Mouse (Mus musculus) ovary, postnatal 36 days (tissue): ENCODE measurements around the gene Arpc3.
"Not testable (repeated sequence)": the region's sequence is repeated elsewhere in the genome, so short reads cannot be mapped to it uniquely, and the experiment has no call there.

ENCODE experiments used
- DNase-seq: peaks from one replicate; pipeline ENCODE4 v3.0.0; 2022; ENCODE audit warnings: low spot score, mixed read lengths

Gene Arpc3

DNA sequence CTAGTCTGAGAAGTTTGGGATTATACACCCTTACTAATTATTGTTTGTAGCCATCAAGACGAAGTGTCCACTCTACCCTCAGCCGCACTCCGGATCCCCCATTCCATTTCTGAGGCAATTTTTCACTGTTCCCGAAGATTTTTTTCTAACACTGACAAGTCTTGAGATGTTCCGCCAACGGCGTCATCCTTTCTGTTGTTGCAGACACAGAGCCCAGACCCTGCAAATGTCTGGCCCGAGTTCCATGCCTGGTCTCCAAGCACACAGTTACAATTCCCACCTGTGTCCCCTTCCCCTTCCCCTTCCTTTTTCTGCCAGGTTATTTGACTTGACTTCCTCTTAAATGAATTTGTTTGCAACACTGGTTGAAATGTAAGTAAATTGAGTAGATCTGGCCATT lies 8.2 kb downstream of the Arpc3 start:
- DNase-seq, result no peak

- no peak for DNase-seq
These were observed 9.1 kb downstream of the Arpc3 start for GRCm38 (mm10) chr5:122400628-122401302.

DNA sequence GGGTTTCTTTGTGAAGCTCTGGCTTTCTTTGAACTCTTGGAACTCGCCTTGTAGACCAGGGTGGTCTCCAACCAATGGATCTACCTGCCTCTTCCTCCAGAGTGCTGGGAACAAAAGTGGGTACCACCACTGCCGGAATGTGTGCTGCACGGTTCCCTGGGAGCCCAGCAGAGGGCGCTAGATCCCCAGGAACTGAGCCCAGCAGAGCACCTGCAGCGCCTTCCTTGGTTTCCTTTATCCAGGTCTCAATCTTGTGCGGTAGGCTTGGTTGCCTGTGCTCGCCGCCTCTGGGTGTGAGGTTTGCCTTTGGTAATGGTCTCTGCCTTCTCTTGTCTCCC lies 9.6 kb downstream of the Arpc3 start:
- peak; percentile 71 for DNase-seq

DNA sequence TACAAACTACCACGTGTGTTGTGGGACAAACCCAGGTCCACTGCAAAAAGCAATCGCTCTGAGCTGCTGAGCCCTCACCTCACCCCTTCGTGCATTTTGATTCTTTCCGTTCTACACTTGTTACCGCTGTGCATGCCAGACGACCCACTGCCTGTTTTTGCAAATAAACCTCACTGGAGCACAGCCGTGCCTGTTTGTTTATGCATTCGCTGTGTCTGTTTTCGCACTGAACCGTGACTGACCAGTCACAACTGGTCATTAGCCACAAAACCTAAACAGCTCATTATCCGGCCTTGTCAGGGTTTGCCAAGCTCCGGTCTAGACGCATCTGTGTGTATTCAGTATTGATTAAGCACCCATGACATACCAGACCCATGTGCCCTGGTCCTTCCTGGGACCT lies 10.5 kb downstream of the Arpc3 start:
- DNase-seq, result no peak

GRCm38 (mm10) chr5:122402772-122403171 lies 11.1 kb downstream of the Arpc3 start:
- no peak for DNase-seq

DNA sequence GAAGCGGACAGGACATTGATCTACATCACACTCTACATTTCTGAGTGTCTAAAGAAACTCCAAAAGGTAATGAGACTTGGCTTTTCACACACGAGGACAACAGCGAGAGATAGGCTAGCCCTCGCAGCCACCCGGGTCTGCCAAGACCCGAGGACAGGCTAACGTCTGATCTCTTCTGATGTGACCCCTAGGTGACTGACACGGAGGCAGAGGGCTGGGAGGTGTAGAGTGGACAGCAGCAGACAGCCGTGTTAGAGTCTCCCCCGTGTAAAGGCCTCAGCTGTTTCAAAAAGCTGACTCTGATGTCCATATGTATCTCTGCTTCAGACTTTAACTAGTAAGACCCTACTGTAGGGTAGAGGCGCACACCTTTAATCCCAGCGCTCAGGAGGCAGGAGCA lies 11.7 kb downstream of the Arpc3 start:
- no peak for DNase-seq

- no peak for DNase-seq
These were observed 13.9 kb downstream of the Arpc3 start for GRCm38 (mm10) chr5:122405537-122405936.

GRCm38 (mm10) chr5:122409692-122410645 lies 18.3 kb downstream of the Arpc3 start:
- no peak for DNase-seq

GRCm38 (mm10) chr5:122411892-122412291 lies 20.2 kb downstream of the Arpc3 start:
- DNase-seq, result no peak

- DNase-seq, result no peak
These were observed 21.1 kb downstream of the Arpc3 start for GRCm38 (mm10) chr5:122412826-122413225.

GRCm38 (mm10) chr5:122414351-122414750 lies 22.7 kb downstream of the Arpc3 start:
- DNase-seq, result no peak

- no peak for DNase-seq
These were observed 23.8 kb downstream of the Arpc3 start for GRCm38 (mm10) chr5:122415465-122415864.

DNA sequence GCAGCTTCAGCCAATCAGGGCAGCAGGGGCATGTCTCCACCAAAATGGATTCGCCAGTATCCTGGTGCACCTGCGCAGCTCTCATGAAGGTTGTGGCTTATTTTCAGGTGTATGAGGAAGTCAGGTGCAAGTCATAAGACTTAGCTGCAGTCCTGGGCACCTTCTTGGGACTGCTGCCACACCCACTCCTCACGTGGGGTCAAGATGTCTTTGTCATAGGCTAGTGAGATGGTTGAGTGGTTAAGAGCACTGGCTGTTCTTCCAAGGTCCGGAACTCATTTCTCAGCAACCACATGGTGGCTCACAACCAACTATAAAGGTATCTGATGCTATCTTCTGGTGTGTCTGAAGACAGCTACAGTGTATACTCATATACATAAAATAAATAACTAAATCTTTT lies 29.0 kb downstream of the Arpc3 start:
- not testable (repeated sequence) for DNase-seq

- no peak for DNase-seq
These were observed 29.8 kb downstream of the Arpc3 start, which contains the start of gene Anapc7 for GRCm38 (mm10) chr5:122421271-122422068. Gene Anapc7, plus strand, starts transcription at chr5:122421693.

GRCm38 (mm10) chr5:122422071-122422964 lies 30.6 kb downstream of the Arpc3 start:
- peak; percentile 90 for DNase-seq

DNA sequence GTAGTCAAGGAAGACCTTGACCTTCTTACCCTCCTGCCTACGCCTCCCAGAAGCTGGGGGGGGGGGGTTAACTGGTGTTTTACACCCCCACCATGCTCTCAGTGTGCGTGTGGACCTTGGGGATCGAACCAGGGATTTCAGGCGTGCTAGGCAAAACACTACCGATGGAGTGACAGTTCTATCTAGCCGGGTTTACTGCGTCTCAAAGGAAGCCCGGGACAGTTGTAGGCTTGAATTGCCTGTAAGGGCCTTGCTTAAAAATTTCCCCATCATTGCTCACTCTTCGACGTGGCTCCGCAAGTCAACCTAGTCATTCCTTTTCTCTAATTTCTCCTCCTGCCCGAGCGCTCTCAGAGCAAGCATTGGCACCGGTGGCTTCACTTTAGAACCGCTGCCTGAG lies 31.4 kb downstream of the Arpc3 start:
- no peak for DNase-seq

GRCm38 (mm10) chr5:122425550-122425949 lies 33.9 kb downstream of the Arpc3 start:
- no peak for DNase-seq

- DNase-seq, result no peak
These were observed 38.5 kb downstream of the Arpc3 start for GRCm38 (mm10) chr5:122430036-122430775.

DNA sequence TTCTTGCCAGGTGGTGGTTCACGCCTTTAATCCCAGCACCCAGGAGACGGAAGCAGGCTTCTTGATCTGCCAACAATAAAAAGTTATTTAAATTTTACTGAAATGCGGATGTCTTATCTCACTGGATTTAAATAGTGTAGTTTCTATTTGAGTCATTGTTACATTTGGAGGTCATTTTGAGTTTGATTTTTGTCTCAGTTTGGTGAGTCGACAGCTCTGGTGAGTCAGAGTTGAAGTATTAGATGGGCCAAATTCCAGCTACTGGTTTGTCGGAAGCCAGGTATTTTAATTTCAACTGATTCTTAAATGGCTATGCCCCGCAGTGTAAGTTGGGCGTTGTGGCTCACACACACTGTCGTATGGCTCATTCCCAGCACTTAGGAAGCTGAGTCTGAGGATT lies 39.5 kb downstream of the Arpc3 start:
- DNase-seq, result no peak

DNA sequence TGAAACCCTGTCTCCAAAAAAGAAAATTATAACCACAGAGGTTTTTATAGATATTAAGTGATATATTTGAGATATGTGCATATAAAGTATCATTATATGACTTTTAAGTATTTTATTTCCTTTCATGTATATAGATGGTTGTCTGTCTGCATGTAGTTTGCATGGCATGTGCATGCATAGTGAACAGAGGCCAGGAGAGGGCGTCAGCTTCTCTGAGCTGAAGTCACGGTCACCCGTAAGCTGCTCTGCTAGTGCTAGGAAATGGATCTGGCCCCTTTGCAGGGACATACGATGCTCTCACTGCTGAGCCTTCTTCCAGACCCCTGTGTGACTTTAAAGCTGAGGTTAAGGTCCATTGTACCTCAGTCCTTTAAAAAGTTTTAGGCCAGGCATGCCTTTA lies 42.9 kb downstream of the Arpc3 start:
- DNase-seq, result no peak
